Mouse (Mus musculus) intestine, postnatal 0 days (tissue): ENCODE data around the gene B4galnt3. TPM values are rescaled to one million over a fixed set of nuclear protein-coding genes. Genes with fewer than 3 reads are reported as not detected.

Source experiments
- ATAC-seq: fragments of 200-750 bp; cut with Nextera tagmentation; 2 replicates; pipeline ENCODE4 v1.8.0; 2017; ENCODE audit warnings: mild to moderate bottlenecking, moderate TSS enrichment, moderate library complexity
- H3K27ac ChIP-seq: fragments of 300-500 bp; sonication (generic); 2 replicates; pipeline ENCODE4 v1.5.1; 2014; ENCODE audit warnings: mild to moderate bottlenecking, low read depth, low read length, moderate library complexity
- H3K27me3 ChIP-seq: fragments of 300-500 bp; sonication (generic); replicated peaks from 2 replicates; pipeline ENCODE4 v1.6.1; 2014; ENCODE audit warnings: low read length, mixed read lengths; ENCODE audit not compliant: control insufficient read depth, insufficient read depth
- H3K36me3 ChIP-seq: fragments of 300-500 bp; sonication (generic); 2 replicates; pipeline ENCODE4 v1.6.1; 2014; ENCODE audit warnings: mild to moderate bottlenecking, moderate library complexity; ENCODE audit not compliant: control insufficient read depth, insufficient read depth
- H3K4me1 ChIP-seq: fragments of 300-500 bp; sonication (generic); replicated peaks from 2 replicates; pipeline ENCODE4 v1.6.1; 2014; ENCODE audit warnings: antibody characterized with exemption, low read length, mixed read lengths; ENCODE audit not compliant: control insufficient read depth, insufficient read depth
- H3K4me2 ChIP-seq: fragments of 300-500 bp; sonication (generic); replicated peaks from 2 replicates; pipeline ENCODE4 v1.6.1; 2014; ENCODE audit warnings: low read depth, mild to moderate bottlenecking, moderate library complexity
- H3K4me3 ChIP-seq: fragments of 300-500 bp; sonication (generic); 2 replicates; pipeline ENCODE4 v1.5.1; 2014; ENCODE audit warnings: low read depth, low read length
- H3K9ac ChIP-seq: fragments of 300-500 bp; sonication (generic); 2 replicates; pipeline ENCODE4 v1.6.1; 2014; ENCODE audit warnings: mild to moderate bottlenecking, low read depth, low read length
- H3K9me3 ChIP-seq: fragments of 300-500 bp; sonication (generic); 2 replicates; pipeline ENCODE4 v1.6.1; 2016; ENCODE audit warnings: mixed run types; ENCODE audit not compliant: control insufficient read depth
- CTCF ChIP-seq: sonication (generic); IDR thresholded peaks from 2 replicates; pipeline ENCODE4 v1.5.1; 2016; ENCODE audit warnings: low read depth, mild to moderate bottlenecking, control low read depth, antibody characterized with exemption, moderate library complexity
- WGBS: fragments of 180-500 bp; shearing (Covaris S2); extraction: QIAGEN DNeasy Blood & Tissue Kit; methylation state at CpG from one replicate; pipeline ENCODE4 v1.1.7; 2014; 5-methylcytosine and 5-hydroxymethylcytosine counted together
- polyA plus RNA-seq: library from polyadenylated mRNA; unstranded; fragments of >200 nt; fragmentation: Nextera tagmentation; extraction: Ambion mirVana; gene quantifications from 2 replicates; pipeline ENCODE4 v1.2.1, GENCODE M21; 2015

B4galnt3 gene
- polyA plus RNA-seq, 1 experiment from 2014 or later, result 0.95 TPM

DNA sequence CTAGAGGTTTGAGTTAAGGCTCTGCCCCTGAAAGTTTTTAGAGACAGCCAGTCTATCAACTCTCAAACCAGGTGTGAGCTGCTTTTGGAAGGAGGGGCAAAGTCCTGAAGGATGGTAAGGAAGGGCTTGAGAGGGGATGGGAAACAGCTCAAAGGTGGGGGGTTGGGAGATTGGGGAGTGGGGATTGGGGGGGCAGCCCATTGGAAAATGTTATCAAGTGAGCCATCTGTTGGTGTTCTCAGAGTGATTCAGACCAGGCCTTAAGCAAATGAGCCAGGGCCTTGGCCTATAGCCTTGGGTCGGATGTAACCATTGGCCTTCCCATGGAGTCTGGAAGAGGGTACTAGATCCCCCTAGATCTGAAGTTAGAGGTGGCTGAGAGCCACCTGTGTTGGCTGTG is 100.6 kb downstream of the B4galnt3 start:
- H3K4me1 ChIP-seq, result peaks cover 4% of the 10 kb centered on the region; the same call in 1 of the 2 replicates
- no peak for ATAC-seq
- no peak for TF ChIP-seq CTCF
- no peak overlapping the region for H3K4me2 ChIP-seq
- no peaks in the 10 kb centered on the region for H3K27me3 ChIP-seq
- H3K36me3 ChIP-seq, result no peaks in the 10 kb centered on the region
- no peaks in the 10 kb centered on the region for H3K9me3 ChIP-seq
- WGBS, result 73% methylated on average over 1 of the region's 1 CpGs
- no peak overlapping the region for H3K27ac ChIP-seq
- H3K9ac ChIP-seq, result no peak overlapping the region
- H3K4me3 ChIP-seq, result no peak overlapping the region

- Histone ChIP-seq H3K36me3 (no peaks in the 10 kb centered on the region), H3K27ac (no peak overlapping the region), H3K4me1 (peaks cover 4% of the 10 kb centered on the region; the same call in 1 of the 2 replicates), H3K9me3 (no peaks in the 10 kb centered on the region), H3K9ac (no peak overlapping the region), H3K27me3 (no peaks in the 10 kb centered on the region), H3K4me3 (no peak overlapping the region), H3K4me2 (peak overlapping the region; percentile 13)
- TF ChIP-seq CTCF, result peak; percentile 91
- WGBS, result 32% methylated on average over 5 of the region's 5 CpGs
- ATAC-seq, result peak; percentile 18; the same call in 1 of the 2 replicates
Measured at GRCm38 (mm10) chr6:120193174-120193573, 101.2 kb downstream of the B4galnt3 start.

- Histone ChIP-seq H3K27ac (no peak overlapping the region), H3K4me2 (peak overlapping the region; percentile 13; the same call in 1 of the 2 replicates), H3K4me1 (peaks cover 4% of the 10 kb centered on the region; the same call in 1 of the 2 replicates), H3K36me3 (no peaks in the 10 kb centered on the region), H3K9me3 (no peaks in the 10 kb centered on the region), H3K4me3 (no peak overlapping the region), H3K9ac (no peak overlapping the region), H3K27me3 (no peaks in the 10 kb centered on the region)
- ATAC-seq, result no peak
- WGBS, result 29% methylated on average over 13 of the region's 15 CpGs
- TF ChIP-seq CTCF, result no peak
Measured at GRCm38 (mm10) chr6:120192211-120192870, 102.0 kb downstream of the B4galnt3 start.

DNA sequence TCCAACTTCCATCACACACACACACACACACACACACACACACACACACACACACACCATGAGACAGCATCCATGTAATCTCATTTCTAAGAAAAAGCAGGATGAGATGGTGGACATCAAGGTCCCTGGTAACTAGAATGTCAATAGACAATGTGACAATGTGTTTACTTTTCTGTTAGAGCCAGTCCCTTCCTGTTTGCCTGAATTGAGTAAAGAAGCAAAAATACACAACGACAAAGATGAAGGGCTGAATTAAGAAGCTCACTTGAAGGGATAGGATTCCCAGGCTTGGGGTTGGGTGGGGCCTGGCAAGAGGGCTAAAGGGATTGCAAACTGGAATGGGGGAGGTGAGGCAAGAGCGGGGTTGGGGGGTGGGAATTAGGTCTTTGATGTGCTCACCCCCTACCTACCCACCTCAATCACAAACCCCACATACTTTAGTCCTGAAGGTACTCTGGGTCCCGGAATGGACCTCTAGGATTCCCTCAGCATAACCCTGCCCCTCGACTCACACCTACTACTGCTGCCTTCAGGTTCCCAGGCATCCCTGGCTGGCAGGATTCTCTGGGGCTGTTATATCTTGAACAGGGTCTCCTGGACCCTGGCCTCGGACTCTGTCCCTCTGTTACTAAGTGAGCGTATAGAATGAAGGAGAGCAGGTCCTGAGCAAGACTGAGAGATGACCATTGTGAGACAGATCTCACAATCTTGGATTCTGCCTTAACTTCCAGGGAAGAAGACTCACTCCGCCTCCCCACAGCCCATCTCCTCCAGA is 102.8 kb downstream of the B4galnt3 start:
- Histone ChIP-seq H3K27ac (no peak overlapping the region), H3K27me3 (no peaks in the 10 kb centered on the region), H3K36me3 (no peaks in the 10 kb centered on the region), H3K4me2 (no peak overlapping the region; the same call in 1 of the 2 replicates), H3K4me3 (no peak overlapping the region), H3K9me3 (no peaks in the 10 kb centered on the region), H3K9ac (no peak overlapping the region), H3K4me1 (peaks cover 4% of the 10 kb centered on the region; the same call in 1 of the 2 replicates)
- 61% methylated on average over 7 of the region's 7 CpGs for WGBS
- ATAC-seq, result no peak
- no peak for TF ChIP-seq CTCF

- TF ChIP-seq CTCF, result no peak
- H3K27ac ChIP-seq, result no peak overlapping the region
- no peak overlapping the region for H3K4me2 ChIP-seq
- H3K36me3 ChIP-seq, result no peaks in the 10 kb centered on the region
- H3K9ac ChIP-seq, result no peak overlapping the region
- no peaks in the 10 kb centered on the region for H3K27me3 ChIP-seq
- WGBS, result 42% methylated on average over 4 of the region's 4 CpGs
- ATAC-seq, result no peak
- H3K4me1 ChIP-seq, result peaks cover 4% of the 10 kb centered on the region; the same call in 1 of the 2 replicates
- no peak overlapping the region for H3K4me3 ChIP-seq
- no peaks in the 10 kb centered on the region for H3K9me3 ChIP-seq
Measured at GRCm38 (mm10) chr6:120190912-120191311, 103.4 kb downstream of the B4galnt3 start.

DNA sequence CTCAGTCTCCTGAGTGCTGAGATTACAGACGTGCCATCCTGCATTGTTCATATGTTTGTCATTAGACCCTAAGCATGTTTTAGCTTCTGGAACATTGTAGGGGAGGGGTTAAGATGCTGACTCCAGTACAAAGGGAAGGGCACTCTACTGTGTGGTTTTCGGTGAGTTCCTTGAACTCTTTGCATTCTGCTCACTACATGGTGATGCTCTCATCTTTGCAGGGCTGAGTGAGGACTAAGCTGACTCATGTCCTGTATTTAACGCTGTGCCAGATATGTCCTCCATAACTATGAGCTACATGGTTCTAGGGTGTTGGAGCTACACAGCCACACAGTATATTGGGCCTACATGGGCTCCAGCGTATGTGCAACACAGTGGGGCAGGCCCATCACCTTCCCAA is 104.0 kb downstream of the B4galnt3 start:
- no peak overlapping the region for H3K27ac ChIP-seq
- ATAC-seq, result no peak
- no peaks in the 10 kb centered on the region for H3K9me3 ChIP-seq
- H3K9ac ChIP-seq, result no peak overlapping the region
- peaks cover 4% of the 10 kb centered on the region; the same call in 1 of the 2 replicates for H3K4me1 ChIP-seq
- H3K4me2 ChIP-seq, result no peak overlapping the region
- 87% methylated on average over 4 of the region's 4 CpGs for WGBS
- no peaks in the 10 kb centered on the region for H3K36me3 ChIP-seq
- no peak overlapping the region for H3K4me3 ChIP-seq
- TF ChIP-seq CTCF, result no peak
- H3K27me3 ChIP-seq, result no peaks in the 10 kb centered on the region
